Mouse (Mus musculus) brown adipose tissue, adult 24 weeks (tissue): ENCODE measurements at regions not wholly inside any gene's neighbourhood (a gene's known extent, or its start where the extent isn't known, plus 50 kb on each side); places are given as distances from the start of the nearest gene placed in this dataset.
A peak's percentile ranks its signal among the peaks of the same experiment; 100 is the strongest.

Experiments
- H3K27ac ChIP-seq: fragments of 200-500 bp; replicated peaks from 2 replicates; pipeline ENCODE4 v1.5.1; 2012; ENCODE audit warnings: low read depth, mild to moderate bottlenecking, low read length
- H3K4me1 ChIP-seq: fragments of 200-500 bp; 2 replicates; pipeline ENCODE4 v1.6.1; 2012; ENCODE audit warnings: low read length, mixed read lengths; ENCODE audit not compliant: control insufficient read depth, insufficient read depth, insufficient read length
- H3K4me3 ChIP-seq: fragments of 200-500 bp; 2 replicates; pipeline ENCODE4 v1.5.1; 2012; ENCODE audit warnings: low read depth, mild to moderate bottlenecking, low read length, moderate library complexity; ENCODE audit not compliant: insufficient read depth

GRCm38 (mm10) chr16:95152742-95153383, 104.5 kb upstream of the Kcnj15 start:
- Histone ChIP-seq H3K27ac (no peak overlapping the region), H3K4me3 (no peak overlapping the region), H3K4me1 (no peaks in the 10 kb centered on the region)

DNA sequence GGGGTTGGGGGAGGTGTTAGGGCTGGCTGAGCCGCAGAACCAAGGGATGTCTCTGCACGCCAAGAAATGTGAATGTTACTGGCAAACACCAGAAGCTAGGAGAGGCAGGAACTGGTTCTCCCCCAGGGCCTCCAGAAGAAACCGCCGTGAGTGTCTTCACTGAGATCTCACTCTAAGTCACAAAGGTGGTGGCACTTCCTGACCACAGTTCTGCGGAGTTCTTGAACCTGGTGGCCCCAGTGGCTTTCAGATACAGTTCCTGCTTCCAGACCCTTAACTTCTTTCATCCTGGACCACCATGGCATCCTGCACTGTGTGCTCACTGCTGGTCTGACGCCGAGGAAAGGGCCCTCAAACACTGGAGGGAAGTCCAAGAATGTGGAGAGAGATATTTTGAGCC, 89.0 kb upstream of the Kcnj15 start:
- Histone ChIP-seq H3K4me3 (no peak overlapping the region), H3K4me1 (no peaks in the 10 kb centered on the region), H3K27ac (no peak overlapping the region)

DNA sequence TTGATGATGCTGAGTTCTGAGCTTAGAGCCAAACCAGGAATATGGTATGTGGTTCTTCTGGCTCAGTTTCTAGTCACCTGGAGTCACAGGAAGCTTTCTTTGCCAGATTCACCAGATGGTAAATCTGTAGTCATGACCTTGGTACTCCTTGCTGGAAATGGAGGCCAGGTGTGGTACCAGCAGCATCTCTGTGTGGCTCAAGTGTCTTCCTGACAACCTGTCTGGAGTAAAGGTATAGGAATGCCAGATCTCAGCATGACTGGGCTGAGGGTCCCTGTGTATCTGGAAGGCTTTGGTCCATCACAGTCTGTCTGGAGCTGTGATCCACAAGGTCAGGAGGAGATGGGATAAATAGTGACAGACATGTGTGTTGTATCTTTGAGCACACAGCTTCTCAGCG, 88.0 kb upstream of the Kcnj15 start:
- Histone ChIP-seq H3K4me1 (no peaks in the 10 kb centered on the region), H3K27ac (no peak overlapping the region)

GRCm38 (mm10) chr16:95180562-95180961, 76.8 kb upstream of the Kcnj15 start:
- H3K27ac ChIP-seq = no peak overlapping the region
- H3K4me3 ChIP-seq = no peak overlapping the region
- no peaks in the 10 kb centered on the region for H3K4me1 ChIP-seq

More for the DNA sequence above, 88.0 kb upstream of the Kcnj15 start:
- H3K4me3 ChIP-seq = no peak overlapping the region

DNA sequence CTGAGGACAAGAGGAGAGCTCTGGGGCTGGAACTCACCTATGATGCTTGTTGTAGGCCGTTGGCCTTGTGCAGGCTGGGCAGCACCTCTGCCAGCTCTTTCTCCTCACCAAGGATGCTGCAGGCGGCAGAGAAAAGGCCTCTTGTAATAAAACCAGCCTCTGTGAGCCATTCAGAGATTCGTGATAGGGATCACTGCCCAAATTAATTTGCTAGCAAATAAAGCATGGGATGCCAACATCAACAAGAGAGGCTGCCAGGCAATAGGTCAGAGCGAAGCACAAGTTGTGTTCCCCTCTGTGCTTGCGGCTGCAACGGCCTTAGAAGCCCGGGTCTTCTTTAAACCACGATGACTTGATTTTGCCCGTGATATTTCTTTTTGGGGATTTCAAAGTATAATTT, 72.0 kb upstream of the Kcnj15 start:
- Histone ChIP-seq H3K4me1 (no peaks in the 10 kb centered on the region), H3K4me3 (no peak overlapping the region), H3K27ac (no peak overlapping the region)

GRCm38 (mm10) chr16:95189114-95189513, 68.2 kb upstream of the Kcnj15 start:
- Histone ChIP-seq H3K4me3 (no peak overlapping the region), H3K27ac (no peak overlapping the region), H3K4me1 (no peaks in the 10 kb centered on the region)

DNA sequence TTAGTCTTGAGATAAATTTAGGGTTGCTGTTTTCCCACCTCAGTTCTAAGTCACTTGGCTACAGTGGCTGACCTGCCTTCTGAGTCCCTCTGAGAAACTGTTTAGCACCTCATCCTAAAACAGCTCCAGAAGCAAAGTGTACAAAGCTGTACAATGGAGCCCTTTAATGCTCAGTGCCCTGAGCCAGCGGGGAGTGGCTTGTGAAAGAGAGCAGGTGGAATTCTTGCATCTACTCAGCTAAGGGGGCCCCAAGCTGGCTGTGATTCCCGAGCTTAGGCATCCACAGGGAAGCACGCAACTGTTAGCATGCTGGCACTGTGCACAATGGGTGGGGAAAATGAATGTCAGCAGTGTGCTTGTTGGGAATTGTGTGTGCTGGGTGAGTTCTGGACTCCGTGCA, 63.2 kb upstream of the Kcnj15 start:
- no peak overlapping the region for H3K27ac ChIP-seq
- H3K4me3 ChIP-seq = no peak overlapping the region
- H3K4me1 ChIP-seq = peaks cover 4% of the 10 kb centered on the region; the same call in 1 of the 2 replicates

DNA sequence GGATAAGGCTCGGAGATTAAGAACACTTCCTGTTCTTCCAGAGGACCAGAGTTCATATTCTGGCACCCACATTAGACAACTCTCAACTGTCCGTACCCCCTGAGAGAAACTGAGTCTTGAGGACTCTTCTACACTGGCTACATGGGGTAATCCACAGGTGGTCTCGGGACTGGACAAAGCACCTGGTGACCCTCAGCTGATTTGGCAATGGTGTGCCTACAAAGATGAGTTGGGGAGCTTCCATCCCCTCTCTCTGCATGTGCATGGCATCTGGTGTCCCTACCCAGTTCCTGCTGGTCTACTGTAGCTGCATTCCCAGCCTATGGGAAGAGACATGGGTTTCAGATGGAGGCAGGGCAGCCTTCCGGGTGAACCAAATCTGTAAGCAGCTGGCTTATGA, 61.2 kb upstream of the Kcnj15 start:
- Histone ChIP-seq H3K4me3 (no peak overlapping the region), H3K4me1 (peaks cover 4% of the 10 kb centered on the region; the same call in 1 of the 2 replicates), H3K27ac (no peak overlapping the region)

DNA sequence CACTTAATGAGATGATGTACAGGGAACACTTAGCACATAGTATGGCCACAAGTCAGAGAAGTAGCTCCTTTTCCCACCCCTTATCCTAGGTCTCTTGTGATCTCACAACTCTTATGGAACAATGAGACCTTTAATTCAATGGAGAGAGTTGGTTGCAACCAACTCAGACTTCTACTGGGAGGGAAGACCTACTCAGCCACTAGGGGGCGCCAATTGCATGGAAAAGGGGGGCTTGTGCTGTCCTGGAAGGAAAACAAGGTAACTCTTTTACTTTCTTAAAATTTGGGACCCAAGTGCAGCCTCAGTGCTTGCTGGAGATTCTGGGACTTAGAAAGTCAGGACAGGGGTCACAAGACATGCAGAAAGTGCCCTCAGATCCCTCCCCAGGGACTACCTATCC, 60.7 kb upstream of the Kcnj15 start:
- Histone ChIP-seq H3K4me3 (no peak overlapping the region), H3K4me1 (peaks cover 4% of the 10 kb centered on the region; the same call in 1 of the 2 replicates), H3K27ac (no peak overlapping the region)

DNA sequence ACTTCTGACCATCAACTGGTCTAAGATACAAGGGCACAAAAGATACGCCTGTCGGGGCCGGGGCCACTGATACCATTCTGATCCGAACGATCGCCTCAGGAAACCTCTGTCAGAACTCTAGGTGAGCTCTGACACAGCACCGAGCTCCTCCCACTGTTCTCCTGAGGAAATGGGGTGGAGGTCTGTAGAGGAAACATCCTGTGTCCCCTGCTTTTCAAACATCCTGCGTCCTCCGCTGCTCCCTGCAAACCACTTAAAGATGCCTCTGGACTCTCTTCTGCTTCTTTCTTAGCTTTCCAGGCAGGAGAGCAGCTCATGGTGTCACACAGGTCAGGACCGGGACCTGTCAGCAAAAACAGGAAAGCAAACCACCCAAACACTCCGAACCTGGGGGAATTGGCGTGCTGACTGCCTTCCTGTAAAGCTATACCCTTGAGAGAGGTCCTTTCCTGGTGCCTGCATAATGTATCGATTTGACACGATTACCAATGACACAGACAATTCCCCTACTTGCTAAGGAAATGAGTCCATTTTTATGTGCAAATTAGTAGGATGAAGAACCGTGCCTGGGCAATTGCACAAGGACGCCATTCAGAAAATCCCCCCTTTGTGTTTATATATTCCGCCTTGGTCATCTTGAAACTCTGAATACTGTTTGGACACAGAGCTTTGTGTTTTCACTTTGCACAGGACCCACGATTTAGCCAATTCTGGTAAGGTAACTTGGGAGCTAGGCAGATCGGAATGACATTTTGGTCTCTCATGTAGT, 58.4 kb upstream of the Kcnj15 start:
- Histone ChIP-seq H3K4me3 (no peak overlapping the region), H3K4me1 (peaks cover 12% of the 10 kb centered on the region; the same call in 1 of the 2 replicates), H3K27ac (peak overlapping the region; percentile 59; the same call in 1 of the 2 replicates)

DNA sequence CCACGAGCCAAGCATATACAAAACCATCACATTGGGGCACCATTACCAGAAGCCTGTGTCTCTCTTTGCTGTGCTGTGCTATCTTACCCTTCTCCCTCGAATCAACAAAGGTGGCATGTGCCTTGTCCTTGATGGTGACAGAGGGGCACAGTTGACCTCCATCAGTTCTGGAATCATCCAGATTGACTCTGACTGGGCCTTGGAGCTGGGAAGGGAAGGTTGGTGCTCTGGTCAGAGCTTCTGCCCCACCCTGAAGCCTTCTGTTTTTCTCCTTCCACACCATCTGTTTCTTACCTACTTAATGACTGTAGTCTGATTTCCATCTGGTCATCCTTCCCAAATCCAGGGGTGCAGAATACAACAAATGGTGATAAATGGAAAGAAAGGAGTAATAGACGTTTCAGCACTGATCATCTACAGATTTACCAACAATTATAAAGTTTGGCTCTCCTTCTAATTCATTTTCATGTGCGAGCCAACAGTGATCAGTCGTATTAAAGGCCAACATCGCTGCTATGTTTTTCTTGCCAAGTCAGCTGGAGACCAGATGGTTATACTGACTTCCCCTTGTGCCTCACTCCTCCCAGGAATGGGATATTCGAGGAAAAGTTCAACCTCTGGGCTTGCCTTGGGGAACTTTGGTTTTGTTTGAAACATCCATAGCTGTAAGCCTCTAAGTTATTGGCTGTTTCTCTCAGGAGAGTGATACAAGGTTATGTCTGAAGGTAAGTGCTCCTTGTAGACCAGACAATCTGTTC, 55.1 kb upstream of the Kcnj15 start:
- H3K27ac ChIP-seq = peak overlapping the region; percentile 49
- H3K4me1 ChIP-seq = peaks cover 12% of the 10 kb centered on the region; the same call in 1 of the 2 replicates
- H3K4me3 ChIP-seq = no peak overlapping the region

DNA sequence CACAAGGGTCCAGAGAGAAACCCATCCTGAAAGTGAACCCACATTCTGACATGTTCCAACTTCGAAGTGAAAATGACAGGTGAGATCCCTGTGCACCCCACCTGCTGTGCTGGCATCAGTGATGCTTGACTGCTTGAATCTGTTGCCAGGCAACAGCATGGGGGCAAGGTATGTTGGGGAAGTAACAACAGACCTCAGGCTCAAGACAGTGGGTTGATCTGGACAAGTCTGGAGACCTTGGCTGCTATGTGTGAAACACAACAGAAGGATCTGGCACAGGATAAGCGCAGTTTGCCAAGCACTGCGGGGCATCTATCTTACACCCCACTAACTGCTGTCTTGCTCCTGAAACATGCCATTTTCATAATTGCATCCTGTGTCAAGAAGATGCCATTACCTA, 54.3 kb upstream of the Kcnj15 start:
- Histone ChIP-seq H3K27ac (no peak overlapping the region), H3K4me3 (no peak overlapping the region), H3K4me1 (peaks cover 12% of the 10 kb centered on the region; the same call in 1 of the 2 replicates)

- H3K27ac ChIP-seq = no peak overlapping the region
- H3K4me1 ChIP-seq = peaks cover 9% of the 10 kb centered on the region; the same call in 1 of the 2 replicates
- no peak overlapping the region for H3K4me3 ChIP-seq
Observed at GRCm38 (mm10) chr16:95203790-95204189, 53.6 kb upstream of the Kcnj15 start.

DNA sequence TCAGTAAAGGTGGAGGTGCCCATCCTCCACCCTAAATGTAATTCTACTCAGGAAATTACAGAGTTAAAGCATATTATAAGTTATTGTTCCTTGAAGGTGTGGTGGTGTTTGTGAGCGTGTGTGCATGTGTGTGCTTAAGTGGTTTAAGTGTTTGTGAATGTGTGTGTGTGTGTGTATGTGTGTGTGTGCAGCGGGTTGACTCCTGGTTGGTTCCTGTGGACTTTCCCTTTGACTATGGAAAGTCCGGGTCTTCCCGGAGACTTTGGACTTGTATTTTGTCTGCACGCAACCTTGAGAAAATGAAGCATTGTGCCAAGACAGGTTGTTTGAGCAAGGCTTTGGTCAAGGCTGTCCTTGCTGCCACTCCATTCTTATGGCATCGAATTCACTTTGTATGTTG, 52.9 kb upstream of the Kcnj15 start:
- H3K27ac ChIP-seq = no peak overlapping the region
- no peak overlapping the region for H3K4me3 ChIP-seq
- H3K4me1 ChIP-seq = peaks cover 9% of the 10 kb centered on the region; the same call in 1 of the 2 replicates

DNA sequence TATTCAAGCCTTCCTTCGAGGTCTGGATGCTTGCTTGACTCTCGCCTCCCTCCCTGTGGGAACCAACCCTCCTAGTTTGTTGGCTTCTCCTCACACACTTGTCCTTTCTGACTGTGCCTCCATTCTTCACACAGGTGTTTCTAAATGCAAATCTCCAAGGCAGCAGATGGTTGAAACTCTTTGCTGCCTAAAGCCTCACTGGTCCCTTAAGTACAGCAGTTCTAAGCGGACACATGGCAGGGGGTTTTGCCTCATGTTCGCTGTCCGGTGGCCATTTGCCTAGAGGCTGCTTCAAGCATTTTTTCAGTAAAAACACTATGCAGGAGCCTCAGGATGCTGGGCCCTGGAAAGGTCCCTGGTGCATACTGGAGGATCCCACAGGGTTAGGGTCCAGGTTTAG, 50.9 kb upstream of the Kcnj15 start:
- no peak overlapping the region for H3K4me3 ChIP-seq
- no peak overlapping the region for H3K27ac ChIP-seq
- H3K4me1 ChIP-seq = peaks cover 9% of the 10 kb centered on the region; the same call in 1 of the 2 replicates
